Mouse (Mus musculus): ENCODE measurements around the gene Wnk1.

DNA sequence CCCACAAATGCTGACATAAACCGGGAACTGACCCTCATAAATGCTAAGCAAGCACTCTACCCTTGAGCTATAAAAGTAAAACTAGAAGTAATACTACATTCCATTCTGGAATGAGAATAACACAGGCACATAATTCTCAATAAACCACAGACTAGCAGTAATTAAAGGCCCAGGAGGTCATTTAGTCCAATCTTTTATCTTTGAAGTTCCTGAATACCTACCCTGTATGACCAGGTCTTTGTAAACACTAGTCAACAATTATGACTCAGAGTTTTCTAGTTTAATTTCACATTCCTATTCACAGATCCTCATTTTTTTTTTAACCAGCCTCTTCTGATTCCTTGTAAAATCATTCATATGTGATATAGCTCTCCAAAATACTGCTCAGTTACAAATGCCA, 14.7 kb downstream of the Wnk1 start:
- TF ChIP-seq CTCF (IDR thresholded peaks at IDR 0.05; ENCODE audit: borderline replicate concordance, insufficient read depth, low read length) (no peak), POLR2A (IDR thresholded peaks at IDR 0.05; ENCODE audit: low read depth, low read length) (no peak)
